Mouse (Mus musculus) heart, postnatal 10 days (tissue): Measurements from ENCODE around the gene Borcs6. TPM values are rescaled to one million over a fixed set of nuclear protein-coding genes. Genes with fewer than 3 reads are reported as not detected.

Experiments used
- DNase-seq, 2 experiments: peaks; one replicate each; pipeline ENCODE4 v3.0.0; 2021
- intact Hi-C: fragments of 180-260 bp; cut with DNase I; formaldehyde crosslinking; loops from one replicate; pipeline ENCODE4 v1.15.1; 2025
- total RNA-seq, 2 experiments: library from RNA; stranded (reverse); gene quantifications; 2 replicates each; pipeline ENCODE4 v1.2.3; 2021

The Borcs6 gene
- total RNA-seq, 2 experiments from 2014 or later: 16.7 to 19.4 TPM

DNA sequence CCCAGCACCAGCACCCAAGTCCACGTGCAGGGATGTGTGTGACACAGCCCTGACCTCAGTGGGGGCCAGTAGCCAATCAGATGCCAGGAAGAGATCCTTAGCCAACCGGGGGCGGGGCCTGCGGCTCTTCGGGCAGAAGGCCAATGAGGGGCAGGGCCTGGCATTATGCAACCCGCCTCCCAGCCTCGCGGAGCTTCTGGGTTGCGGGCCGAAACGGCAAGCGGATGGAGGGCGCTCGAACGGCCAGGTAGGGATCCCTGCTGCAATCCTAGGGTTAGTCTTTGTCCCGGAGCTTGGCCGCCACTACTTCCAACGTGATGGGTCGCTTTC lies 39.2 kb downstream of the Borcs6 start:
- peak; percentile 98 for DNase-seq
- intact Hi-C loops: loop anchor here (10.0 kb wide), 1 partner anchor 316 kb away; the partner anchor contains the start of gene Kdm6b

- intact Hi-C loops: loop anchor here (10.0 kb wide), 1 partner anchor 315 kb away; the partner anchor contains the start of gene Kdm6b
- DNase-seq: peak; percentile 92 to 95
These were observed 39.8 kb downstream of the Borcs6 start for GRCm38 (mm10) chr11:69099177-69099914.

- intact Hi-C loops: loop anchor here (2.0 to 10.0 kb wide), 2 partner anchors 15 to 315 kb away; partner anchors contain the start of gene Kdm6b
- peak; percentile 96 to 97 for DNase-seq
These were observed 40.4 kb downstream of the Borcs6 start for GRCm38 (mm10) chr11:69099915-69100345.

- DNase-seq: no peak
- intact Hi-C loops: loop anchor here (2.0 kb wide), 1 partner anchor 14 kb away; no protein-coding TSS in a partner anchor
These were observed 41.3 kb downstream of the Borcs6 start for GRCm38 (mm10) chr11:69100639-69101360.

DNA sequence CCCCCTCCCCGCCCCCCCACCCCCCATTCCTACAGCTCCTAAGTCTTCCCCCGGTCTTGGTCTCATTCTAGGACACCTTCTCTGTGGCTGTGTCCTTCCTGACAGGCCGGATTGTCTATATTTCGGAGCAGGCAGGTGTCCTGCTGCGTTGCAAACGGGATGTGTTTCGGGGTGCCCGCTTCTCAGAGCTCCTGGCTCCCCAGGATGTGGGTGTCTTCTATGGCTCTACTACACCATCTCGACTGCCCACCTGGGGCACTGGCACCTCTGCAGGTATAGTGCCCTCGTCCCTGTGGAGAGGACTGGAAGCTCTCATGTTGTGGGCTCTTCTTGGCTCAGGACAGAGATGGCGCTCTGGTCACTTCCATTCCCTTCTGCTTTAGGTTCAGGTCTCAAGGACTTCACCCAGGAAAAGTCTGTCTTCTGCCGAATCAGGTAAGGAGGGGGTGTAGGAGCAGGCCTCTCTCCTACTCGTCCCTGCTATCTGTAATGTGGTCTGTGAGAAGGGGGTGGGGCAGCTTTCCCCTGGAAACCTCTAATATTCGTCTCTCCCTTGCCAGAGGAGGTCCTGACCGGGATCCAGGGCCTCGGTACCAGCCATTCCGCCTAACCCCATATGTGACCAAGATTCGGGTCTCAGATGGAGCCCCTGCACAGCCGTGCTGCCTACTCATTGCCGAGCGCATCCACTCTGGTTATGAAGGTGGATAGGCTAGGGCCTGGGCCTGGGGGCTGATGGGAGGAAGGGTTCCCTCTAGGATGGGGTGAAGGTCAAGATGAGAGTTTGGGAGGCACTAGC lies 42.3 kb downstream of the Borcs6 start:
- DNase-seq: no peak
- intact Hi-C loops: loop anchor here (2.0 kb wide), 1 partner anchor 13 kb away; no protein-coding TSS in a partner anchor

- no peak for DNase-seq
- intact Hi-C loops: no loop called here
These were observed 42.8 kb downstream of the Borcs6 start for GRCm38 (mm10) chr11:69102403-69102725.

DNA sequence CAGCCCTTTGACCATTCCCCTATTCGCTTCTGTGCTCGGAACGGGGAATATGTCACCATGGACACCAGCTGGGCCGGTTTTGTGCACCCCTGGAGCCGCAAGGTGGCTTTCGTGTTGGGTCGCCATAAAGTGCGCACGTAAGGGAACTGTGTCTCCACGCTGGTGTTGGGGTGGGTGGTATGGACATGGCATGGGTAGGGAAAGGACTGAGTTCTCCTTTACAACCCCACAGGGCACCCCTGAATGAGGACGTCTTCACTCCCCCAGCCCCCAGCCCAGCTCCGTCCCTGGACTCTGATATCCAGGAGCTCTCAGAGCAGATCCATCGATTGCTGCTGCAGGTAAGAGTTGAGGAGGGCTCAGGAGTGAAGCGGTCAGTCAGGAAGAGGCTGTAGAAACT lies 43.6 kb downstream of the Borcs6 start:
- intact Hi-C loops: no loop called here
- DNase-seq: no peak

- intact Hi-C loops: no loop called here
- DNase-seq: no peak
These were observed 44.3 kb downstream of the Borcs6 start for GRCm38 (mm10) chr11:69103531-69104435.

- no peak for DNase-seq
- intact Hi-C loops: no loop called here
These were observed 45.0 kb downstream of the Borcs6 start for GRCm38 (mm10) chr11:69104487-69104886.

- DNase-seq: no peak
- intact Hi-C loops: no loop called here
These were observed 45.7 kb downstream of the Borcs6 start for GRCm38 (mm10) chr11:69105227-69105626.

DNA sequence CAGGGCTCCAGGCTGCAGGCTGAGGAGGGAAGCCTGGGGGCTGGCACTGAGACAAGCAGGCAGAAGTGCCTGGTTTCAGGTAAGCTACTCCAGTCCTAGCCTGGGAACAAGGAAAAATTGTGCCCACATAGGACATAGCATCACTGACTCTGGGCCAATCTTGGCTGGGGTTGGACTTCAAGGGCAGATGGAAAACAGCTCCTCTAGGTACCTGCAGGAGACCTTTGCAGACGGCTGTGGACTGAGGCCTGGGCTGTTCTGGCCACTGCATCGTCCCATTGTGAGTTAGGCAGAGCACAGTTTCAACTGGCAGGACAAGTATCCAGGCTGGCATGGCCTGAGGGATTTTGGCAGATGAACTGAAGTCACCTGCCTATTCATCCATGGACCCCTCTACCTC lies 46.3 kb downstream of the Borcs6 start:
- no peak for DNase-seq
- intact Hi-C loops: no loop called here

DNA sequence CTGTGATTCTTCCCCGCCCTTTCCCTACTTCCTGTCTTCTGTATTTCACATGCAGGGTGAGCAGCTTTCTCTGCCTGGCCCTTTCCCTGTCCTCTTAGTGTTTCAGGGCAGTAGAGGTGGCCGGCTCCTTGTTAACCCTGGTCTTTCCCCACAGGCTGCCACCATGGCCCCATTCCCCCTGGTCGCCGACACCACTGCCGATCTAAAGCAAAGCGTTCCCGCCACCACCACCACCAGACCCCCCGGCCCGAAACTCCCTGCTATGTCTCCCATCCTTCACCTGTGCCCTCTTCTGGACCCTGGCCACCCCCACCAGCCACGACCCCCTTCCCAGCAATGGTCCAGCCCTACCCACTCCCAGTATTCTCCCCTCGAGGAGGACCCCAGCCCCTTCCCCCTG lies 46.8 kb downstream of the Borcs6 start:
- intact Hi-C loops: no loop called here
- DNase-seq: no peak

DNA sequence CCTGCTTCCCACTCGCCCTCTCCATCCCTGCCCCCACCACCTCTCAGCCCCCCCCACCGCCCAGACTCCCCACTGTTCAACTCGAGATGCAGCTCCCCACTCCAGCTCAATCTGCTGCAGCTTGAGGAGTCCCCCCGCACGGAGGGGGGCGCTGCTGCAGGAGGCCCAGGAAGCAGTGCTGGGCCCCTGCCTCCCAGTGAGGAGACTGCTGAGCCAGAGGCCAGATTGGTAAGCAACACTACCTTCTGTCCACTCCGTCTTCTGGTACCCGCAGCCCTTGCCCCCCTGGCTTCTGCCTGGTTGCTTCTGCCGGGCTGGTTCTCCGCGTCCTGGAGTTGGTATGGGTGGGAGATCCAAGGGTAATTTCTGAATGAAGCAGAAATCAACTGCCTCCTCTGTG lies 47.3 kb downstream of the Borcs6 start:
- no peak for DNase-seq
- intact Hi-C loops: no loop called here

DNA sequence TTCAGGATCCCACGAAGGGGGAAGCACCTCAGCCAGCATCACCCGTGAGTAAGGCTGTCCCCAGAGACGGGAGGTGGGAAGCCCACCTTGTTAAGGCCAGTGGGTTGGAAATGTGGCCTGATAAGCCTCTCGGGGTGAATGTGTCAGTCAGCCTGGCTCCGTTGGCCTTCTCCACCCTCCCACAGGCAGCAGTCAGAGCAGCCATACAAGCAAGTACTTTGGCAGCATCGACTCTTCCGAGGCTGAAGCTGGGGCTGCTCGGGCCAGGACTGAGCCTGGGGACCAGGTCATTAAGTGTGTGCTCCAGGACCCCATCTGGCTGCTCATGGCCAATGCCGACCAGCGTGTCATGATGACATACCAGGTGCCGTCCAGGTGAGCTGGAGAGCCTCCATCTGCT lies 48.2 kb downstream of the Borcs6 start:
- no peak for DNase-seq
- intact Hi-C loops: no loop called here

- no peak for DNase-seq
- intact Hi-C loops: no loop called here
These were observed 48.7 kb downstream of the Borcs6 start for GRCm38 (mm10) chr11:69108223-69108622.

- no peak for DNase-seq
- intact Hi-C loops: no loop called here
These were observed 49.7 kb downstream of the Borcs6 start for GRCm38 (mm10) chr11:69109032-69109900.

DNA sequence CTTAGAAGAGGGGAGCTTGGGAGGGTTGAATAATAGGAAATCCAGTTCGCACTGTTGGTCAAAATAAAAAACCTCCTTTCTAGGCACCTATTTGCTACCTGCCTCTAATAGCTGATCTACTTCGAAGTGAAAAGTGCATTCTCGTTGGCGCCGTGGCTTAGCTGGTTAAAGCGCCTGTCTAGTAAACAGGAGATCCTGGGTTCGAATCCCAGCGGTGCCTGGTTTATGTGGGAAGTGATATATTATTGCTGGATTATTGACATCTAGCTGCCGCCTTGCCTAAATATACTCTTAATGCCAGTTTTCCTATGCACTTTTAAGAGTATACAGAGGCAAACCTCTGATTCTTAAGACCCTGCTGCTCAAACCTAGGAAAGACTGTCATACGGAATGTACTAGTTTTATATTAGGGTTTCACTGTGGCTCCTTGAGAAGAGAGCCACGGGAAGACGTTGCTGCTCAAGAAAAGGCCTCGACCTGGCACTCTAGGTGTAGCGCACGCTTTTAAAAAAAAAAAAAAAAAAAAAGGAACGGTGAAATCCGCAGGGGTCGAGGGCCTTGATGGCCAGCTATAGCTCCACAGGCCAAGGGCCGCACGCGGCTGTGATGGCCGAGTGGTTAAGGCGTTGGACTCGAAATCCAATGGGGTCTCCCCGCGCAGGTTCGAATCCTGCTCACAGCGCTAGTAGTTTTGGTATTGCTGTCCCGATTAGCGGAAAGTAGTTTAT lies 51.0 kb downstream of the Borcs6 start:
- DNase-seq: peak; percentile 96 to 98
- intact Hi-C loops: no loop called here
